Mouse (Mus musculus) gastrocnemius, postnatal 4 days (tissue): ENCODE results near the gene Zfp65. TPM values are rescaled to one million over a fixed set of nuclear protein-coding genes. Genes with fewer than 3 reads are reported as not detected.

ENCODE experiments used
- total RNA-seq, 2 experiments: library from RNA; stranded (reverse); gene quantifications; 2 replicates each; pipeline ENCODE4 v1.2.3; 2021

Gene Zfp65
- total RNA-seq, 2 experiments from 2014 or later: 6.1 to 7.6 TPM

Other genes starting within 250 kb of the Zfp65 start
- gene Zfp874b, start 244.9 kb downstream of the Zfp65 start, total RNA-seq: 1 to 10 TPM; 5.5 to 6.4 TPM
- gene Zfp58, start 228.6 kb downstream of the Zfp65 start, total RNA-seq: 1 to 10 TPM; 4.4 to 5.8 TPM
- gene Gm26965, start 203.0 kb downstream of the Zfp65 start, total RNA-seq: not detected
- 1 to 10 TPM; 8.4 to 8.6 TPM for gene Zfp87, start 203.0 kb downstream of the Zfp65 start, total RNA-seq
- 1 to 10 TPM; 5.5 to 5.6 TPM for gene Zfp748, start 175.3 kb downstream of the Zfp65 start, total RNA-seq
- 1 to 10 TPM; 4.4 to 4.5 TPM for gene Zfp729b, start 119.5 kb downstream of the Zfp65 start, total RNA-seq
- gene Gm49345, start 91.4 kb downstream of the Zfp65 start, total RNA-seq: under 1 TPM; 0.61 to 0.62 TPM
- gene Zfp729a, start 91.4 kb downstream of the Zfp65 start, total RNA-seq: 1 to 10 TPM; 4.6 to 4.8 TPM
- gene Zfp738, start 42.1 kb downstream of the Zfp65 start, total RNA-seq: 1 to 10 TPM; 6.4 to 7.1 TPM
- 1 to 10 TPM; 2.8 to 3.6 TPM for gene Zfp85, start 26.1 kb upstream of the Zfp65 start, total RNA-seq
- gene Zfp493, start 50.5 kb upstream of the Zfp65 start, total RNA-seq: 1 to 10 TPM in 1 of 2 experiments, under 1 TPM in 1; 0.96 to 1.3 TPM
- gene Zfp273, start 84.6 kb upstream of the Zfp65 start, total RNA-seq: 1 to 10 TPM; 2.4 to 2.7 TPM
- gene Gm10037, start 101.9 kb upstream of the Zfp65 start, total RNA-seq: under 1 TPM; 0.49 to 0.56 TPM
- gene BC048507, start 134.2 kb upstream of the Zfp65 start, total RNA-seq: not detected